Mouse (Mus musculus) intestine, embryonic 14.5 days (tissue): ENCODE measurements around the gene Ly6g6c. TPM values are rescaled to one million over a fixed set of nuclear protein-coding genes. Genes with fewer than 3 reads are reported as not detected.

Experiments
- ATAC-seq: fragments of 200-750 bp; cut with Nextera tagmentation; replicated peaks from 2 replicates; pipeline ENCODE4 v1.8.0; 2017; ENCODE audit warnings: low read depth, moderate number of reproducible peaks, moderate TSS enrichment, moderate library complexity; ENCODE audit not compliant: low FRiP score, low TSS enrichment
- DNase-seq: peaks from one replicate; pipeline ENCODE4 v3.0.0-alpha.2; 2018; ENCODE audit warnings: low spot score
- H3K27ac ChIP-seq: fragments of 300-500 bp; sonication (generic); 2 replicates; pipeline ENCODE4 v1.5.1; 2014; ENCODE audit warnings: low read depth, mild to moderate bottlenecking, control low read depth
- H3K27me3 ChIP-seq: fragments of 300-500 bp; sonication (generic); replicated peaks from 2 replicates; pipeline ENCODE4 v1.6.1; 2014; ENCODE audit warnings: low read length, control low read depth; ENCODE audit not compliant: control insufficient read depth, insufficient read depth
- H3K36me3 ChIP-seq: fragments of 300-500 bp; sonication (generic); 2 replicates; pipeline ENCODE4 v1.6.1; 2014; ENCODE audit warnings: low read length, control low read depth; ENCODE audit not compliant: control insufficient read depth, insufficient read depth
- H3K4me1 ChIP-seq: fragments of 300-500 bp; sonication (generic); replicated peaks from 2 replicates; pipeline ENCODE4 v1.6.1; 2014; ENCODE audit warnings: low read length, control low read depth, mixed read lengths; ENCODE audit not compliant: control insufficient read depth, insufficient read depth
- H3K4me2 ChIP-seq: fragments of 300-500 bp; sonication (generic); 2 replicates; pipeline ENCODE4 v1.6.1; 2014; ENCODE audit warnings: low read length
- H3K4me3 ChIP-seq: fragments of 300-500 bp; sonication (generic); 2 replicates; pipeline ENCODE4 v1.5.1; 2014; ENCODE audit warnings: low read depth, low read length, control low read depth, mixed read lengths
- H3K9ac ChIP-seq: fragments of 300-500 bp; sonication (generic); 2 replicates; pipeline ENCODE4 v1.6.1; 2014; ENCODE audit warnings: mild to moderate bottlenecking, low read length
- H3K9me3 ChIP-seq: fragments of 300-500 bp; sonication (generic); 2 replicates; pipeline ENCODE4 v1.6.1; 2016; ENCODE audit warnings: low read length, control low read depth; ENCODE audit not compliant: control insufficient read depth
- WGBS: fragments of 180-500 bp; shearing (Covaris S2); extraction: QIAGEN DNeasy Blood & Tissue Kit; methylation state at CpG from one replicate; pipeline ENCODE4 v1.1.7; 2014; 5-methylcytosine and 5-hydroxymethylcytosine counted together
- polyA plus RNA-seq: library from polyadenylated mRNA; unstranded; fragments of >200 nt; fragmentation: Nextera tagmentation; extraction: Ambion mirVana; gene quantifications from 2 replicates; pipeline ENCODE4 v1.2.1, GENCODE M21; 2014

Gene Ly6g6c
- polyA plus RNA-seq, 1 experiment from 2014 or later, result not detected

- no peak for ATAC-seq
- peaks cover 51% of the 10 kb centered on the region for H3K4me1 ChIP-seq
- H3K9ac ChIP-seq, result no peak overlapping the region
- WGBS, result 69% methylated on average over 5 of the region's 5 CpGs
- no peak overlapping the region; the same call in 1 of the 2 replicates for H3K4me3 ChIP-seq
- no peaks in the 10 kb centered on the region for H3K9me3 ChIP-seq
- H3K27ac ChIP-seq, result peak overlapping the region; percentile 96
- peaks cover 19% of the 10 kb centered on the region for H3K36me3 ChIP-seq
- no peaks in the 10 kb centered on the region for H3K27me3 ChIP-seq
- peak overlapping the region; percentile 98 for H3K4me2 ChIP-seq
- no peak for DNase-seq
Observed at GRCm38 (mm10) chr17:35048932-35049440, 16.2 kb upstream of the Ly6g6c start.

GRCm38 (mm10) chr17:35049561-35050016, 15.6 kb upstream of the Ly6g6c start, which contains the start of gene Clic1:
Gene Clic1 (plus strand): TSS chr17:35049966.
- Histone ChIP-seq H3K4me3 (peak within 1 kb of the TSS; percentile 71), H3K27me3 (no peaks in the 10 kb centered on the region), H3K9me3 (no peaks in the 10 kb centered on the region), H3K4me1 (peaks cover 51% of the 10 kb centered on the region), H3K27ac (peak within 1 kb of the TSS; percentile 96), H3K9ac (peak within 1 kb of the TSS; percentile 60), H3K4me2 (peak within 1 kb of the TSS; percentile 98), H3K36me3 (peaks cover 25% of the 10 kb centered on the region)
- ATAC-seq, result peak; percentile 31
- 0% methylated on average over 11 of the region's 11 CpGs for WGBS
- peak; percentile 86 for DNase-seq

- H3K9ac ChIP-seq, result peak overlapping the region; percentile 60
- H3K4me3 ChIP-seq, result peak overlapping the region; percentile 71
- H3K27me3 ChIP-seq, result no peaks in the 10 kb centered on the region
- peaks cover 31% of the 10 kb centered on the region for H3K36me3 ChIP-seq
- H3K4me2 ChIP-seq, result peak overlapping the region; percentile 98
- peaks cover 45% of the 10 kb centered on the region for H3K4me1 ChIP-seq
- peak overlapping the region; percentile 96 for H3K27ac ChIP-seq
- DNase-seq, result peak; percentile 89
- H3K9me3 ChIP-seq, result no peaks in the 10 kb centered on the region
- under 1% methylated on average over 26 of the region's 27 CpGs for whole genome bisulfite sequencing
- ATAC-seq, result peak; percentile 16
Observed at GRCm38 (mm10) chr17:35050126-35050750, 14.9 kb upstream of the Ly6g6c start.

GRCm38 (mm10) chr17:35051156-35052086, 13.8 kb upstream of the Ly6g6c start:
- no peaks in the 10 kb centered on the region for H3K27me3 ChIP-seq
- no peaks in the 10 kb centered on the region for H3K9me3 ChIP-seq
- peak overlapping the region; percentile 60 for H3K9ac ChIP-seq
- peak overlapping the region; percentile 98 for H3K4me2 ChIP-seq
- ATAC-seq (peak; percentile 68), DNase-seq (peak; percentile 78)
- peak overlapping the region; percentile 96 for H3K27ac ChIP-seq
- H3K36me3 ChIP-seq, result peaks cover 43% of the 10 kb centered on the region
- peaks cover 39% of the 10 kb centered on the region for H3K4me1 ChIP-seq
- peak overlapping the region; percentile 71 for H3K4me3 ChIP-seq
- under 1% methylated on average over 21 of the region's 21 CpGs for WGBS

- no peak for ATAC-seq
- WGBS, result 75% methylated on average over 12 of the region's 12 CpGs
- H3K27ac ChIP-seq, result peak overlapping the region; percentile 96
- H3K4me1 ChIP-seq, result peaks cover 35% of the 10 kb centered on the region
- no peaks in the 10 kb centered on the region for H3K9me3 ChIP-seq
- peak overlapping the region; percentile 98 for H3K4me2 ChIP-seq
- no peak for DNase-seq
- no peaks in the 10 kb centered on the region for H3K27me3 ChIP-seq
- H3K4me3 ChIP-seq, result peak overlapping the region; percentile 71
- H3K36me3 ChIP-seq, result peaks cover 50% of the 10 kb centered on the region
- H3K9ac ChIP-seq, result peak overlapping the region; percentile 60
Observed at GRCm38 (mm10) chr17:35052271-35052798, 12.9 kb upstream of the Ly6g6c start.

- DNase-seq (no peak), ATAC-seq (no peak)
- H3K4me3 ChIP-seq, result no peak overlapping the region
- WGBS, result 92% methylated on average over 7 of the region's 7 CpGs
- H3K27ac ChIP-seq, result no peak overlapping the region
- no peak overlapping the region for H3K9ac ChIP-seq
- no peak overlapping the region for H3K4me2 ChIP-seq
- H3K27me3 ChIP-seq, result no peaks in the 10 kb centered on the region
- H3K9me3 ChIP-seq, result no peaks in the 10 kb centered on the region
- peaks cover 67% of the 10 kb centered on the region for H3K36me3 ChIP-seq
- peaks cover 21% of the 10 kb centered on the region for H3K4me1 ChIP-seq
Observed at GRCm38 (mm10) chr17:35055691-35056495, 9.3 kb upstream of the Ly6g6c start.

GRCm38 (mm10) chr17:35057090-35057489, 8.1 kb upstream of the Ly6g6c start:
- Histone ChIP-seq H3K9me3 (no peaks in the 10 kb centered on the region), H3K27me3 (no peaks in the 10 kb centered on the region), H3K4me1 (peaks cover 20% of the 10 kb centered on the region), H3K27ac (no peak overlapping the region), H3K4me2 (no peak overlapping the region), H3K4me3 (no peak overlapping the region), H3K36me3 (peaks cover 77% of the 10 kb centered on the region), H3K9ac (no peak overlapping the region)
- DNase-seq, result no peak
- WGBS, result 73% methylated on average over 3 of the region's 3 CpGs
- no peak for ATAC-seq
